Mouse (Mus musculus): ENCODE results near the gene Ercc8. TPM values are rescaled to one million over a fixed set of nuclear protein-coding genes. Genes with fewer than 3 reads are reported as not detected.

Gene Ercc8
- 19.6 and 20.2 TPM in 2 replicates for polyA plus RNA-seq (2012; rRNA removed)

DNA sequence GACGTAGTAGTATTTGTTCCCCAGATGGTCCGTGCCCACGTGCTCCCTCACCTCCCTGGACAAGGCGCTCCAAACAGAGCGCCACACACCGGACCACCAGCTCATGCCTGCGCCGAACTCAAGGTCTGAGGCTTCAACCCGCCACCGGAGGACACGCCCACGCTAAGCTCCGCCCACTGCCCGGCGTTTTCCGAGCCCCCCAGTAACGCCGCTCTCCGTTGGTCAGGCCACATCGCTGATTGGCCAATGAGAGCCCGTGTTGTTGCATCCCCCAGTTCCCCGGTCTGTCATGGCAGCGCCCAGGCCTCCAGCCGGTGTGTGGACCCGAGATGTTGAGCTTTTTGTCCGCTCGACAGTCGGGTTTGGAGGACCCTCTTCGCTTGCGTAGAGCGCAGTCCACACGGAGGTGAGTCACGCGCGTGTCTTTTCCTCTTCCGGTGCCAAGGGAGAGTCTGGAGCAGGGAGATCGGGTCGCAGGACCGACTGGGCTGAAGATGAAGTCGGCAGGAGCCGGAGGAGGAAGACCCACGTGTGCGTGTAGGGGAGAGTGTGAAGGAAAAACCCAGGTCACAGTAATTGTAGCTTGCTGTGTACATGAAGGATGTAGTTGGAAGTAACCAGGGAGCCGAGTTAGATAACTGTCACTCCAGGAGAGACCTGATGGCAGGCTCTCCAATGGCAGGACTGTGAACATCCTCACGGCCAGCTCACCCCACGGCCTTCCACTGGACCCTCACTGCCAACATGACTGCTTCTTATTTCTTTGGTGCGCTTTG is at the start of gene Ercc8, which contains the start of gene Ndufaf2:
Gene Ercc8 (plus strand): TSS at position 267 of the 776 bp plus-strand sequence.
Gene Ndufaf2 (minus strand): TSS at position 159 of the 776 bp plus-strand sequence.
- WGBS = under 1% methylated on average over 47 of the region's 47 CpGs
- TF ChIP-seq POLR2A (IDR thresholded peaks at IDR 0.05; ENCODE audit: borderline replicate concordance, insufficient read depth, low read length) (peak; percentile 58), CTCF (IDR thresholded peaks at IDR 0.05; ENCODE audit: borderline replicate concordance, insufficient read depth, low read depth, low read length) (no peak)
- peak; percentile 92 to 98 for DNase-seq
- H3K4me1 ChIP-seq (ENCODE audit: control insufficient read depth, insufficient read depth, low read length) = peaks cover 13% of the 10 kb centered on the region; the same call in 1 of the 2 replicates
- H3K27ac ChIP-seq (ENCODE audit: insufficient read depth, low read length) = no peak within 1 kb of the TSS
- H3K27me3 ChIP-seq (ENCODE audit: control insufficient read depth, insufficient read depth, low read length) = no peaks in the 10 kb centered on the region
- peak within 1 kb of the TSS; percentile 98 for H3K4me3 ChIP-seq (replicated peaks; ENCODE audit: insufficient read depth, low read depth, low read length)

GRCm38 (mm10) chr13:108110929-108111328 is 47.6 kb upstream of the Ercc8 start:
- WGBS = 66% methylated on average over 6 of the region's 6 CpGs

DNA sequence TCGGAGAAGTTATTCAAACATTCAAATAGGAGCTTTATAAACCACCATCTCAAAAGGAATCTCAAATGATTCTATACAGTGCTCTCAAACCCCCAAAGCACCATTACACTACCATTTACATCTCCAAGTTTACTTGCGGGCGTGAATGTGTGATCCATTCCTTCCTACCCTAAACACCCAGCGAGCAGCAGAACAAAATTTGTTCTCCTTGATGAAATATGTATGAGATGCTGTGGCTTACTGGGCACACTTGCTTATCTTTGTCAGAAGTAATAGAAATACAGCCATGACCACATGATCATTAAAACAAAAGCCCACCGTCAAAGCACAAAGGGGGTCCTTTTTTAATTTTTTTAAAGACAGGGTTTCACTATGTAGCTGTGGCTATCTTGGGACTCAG is 45.0 kb upstream of the Ercc8 start:
- TF ChIP-seq CTCF (IDR thresholded peaks at IDR 0.05; ENCODE audit: borderline replicate concordance, insufficient read depth, low read depth, low read length) (no peak), POLR2A (IDR thresholded peaks at IDR 0.05; ENCODE audit: borderline replicate concordance, insufficient read depth, low read length) (no peak)
- Histone ChIP-seq H3K27ac (ENCODE audit: insufficient read depth, low read length) (no peak overlapping the region), H3K27me3 (ENCODE audit: control insufficient read depth, insufficient read depth, low read length) (no peaks in the 10 kb centered on the region), H3K4me3 (replicated peaks; ENCODE audit: insufficient read depth, low read depth, low read length) (no peak overlapping the region), H3K4me1 (ENCODE audit: control insufficient read depth, insufficient read depth, low read length) (peaks cover 4% of the 10 kb centered on the region; the same call in 1 of the 2 replicates)
- no peak for DNase-seq
- 85% methylated on average over 5 of the region's 5 CpGs for WGBS

More at GRCm38 (mm10) chr13:108110929-108111328, 47.6 kb upstream of the Ercc8 start:
- H3K27me3 ChIP-seq (ENCODE audit: control insufficient read depth, insufficient read depth, low read length) = no peaks in the 10 kb centered on the region
- DNase-seq = no peak
- no peak overlapping the region for H3K4me3 ChIP-seq (replicated peaks; ENCODE audit: insufficient read depth, low read depth, low read length)
- H3K27ac ChIP-seq (ENCODE audit: insufficient read depth, low read length) = no peak overlapping the region
- H3K4me1 ChIP-seq (ENCODE audit: control insufficient read depth, insufficient read depth, low read length) = no peaks in the 10 kb centered on the region
- TF ChIP-seq CTCF (IDR thresholded peaks at IDR 0.05; ENCODE audit: borderline replicate concordance, insufficient read depth, low read depth, low read length) = no peak
- no peak for TF ChIP-seq POLR2A (IDR thresholded peaks at IDR 0.05; ENCODE audit: borderline replicate concordance, insufficient read depth, low read length)

DNA sequence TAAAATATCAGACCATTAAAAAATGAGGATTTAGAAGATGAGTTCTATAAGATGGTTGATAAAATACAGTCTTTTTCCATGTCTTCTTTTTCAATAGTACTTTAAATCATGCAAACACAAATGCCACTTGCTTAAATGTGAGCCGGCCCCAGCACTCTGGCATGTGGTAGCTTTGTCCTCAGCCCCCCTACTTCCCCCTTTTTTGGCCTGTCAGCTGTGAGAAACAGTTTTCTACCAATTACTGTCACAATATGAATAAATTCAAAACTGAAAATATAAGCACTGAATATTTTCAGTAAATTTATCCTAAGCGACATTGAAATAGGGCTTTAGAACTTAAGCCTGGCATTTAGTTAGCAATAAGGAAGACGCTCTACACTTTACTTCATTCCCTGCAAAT is 44.3 kb upstream of the Ercc8 start:
- WGBS = 91% methylated on average over 3 of the region's 3 CpGs
- Histone ChIP-seq H3K4me3 (replicated peaks; ENCODE audit: insufficient read depth, low read depth, low read length) (no peak overlapping the region), H3K4me1 (ENCODE audit: control insufficient read depth, insufficient read depth, low read length) (peaks cover 4% of the 10 kb centered on the region; the same call in 1 of the 2 replicates), H3K27me3 (ENCODE audit: control insufficient read depth, insufficient read depth, low read length) (no peaks in the 10 kb centered on the region), H3K27ac (ENCODE audit: insufficient read depth, low read length) (no peak overlapping the region)
- TF ChIP-seq POLR2A (IDR thresholded peaks at IDR 0.05; ENCODE audit: borderline replicate concordance, insufficient read depth, low read length) (no peak), CTCF (IDR thresholded peaks at IDR 0.05; ENCODE audit: borderline replicate concordance, insufficient read depth, low read depth, low read length) (no peak)
- DNase-seq = no peak

DNA sequence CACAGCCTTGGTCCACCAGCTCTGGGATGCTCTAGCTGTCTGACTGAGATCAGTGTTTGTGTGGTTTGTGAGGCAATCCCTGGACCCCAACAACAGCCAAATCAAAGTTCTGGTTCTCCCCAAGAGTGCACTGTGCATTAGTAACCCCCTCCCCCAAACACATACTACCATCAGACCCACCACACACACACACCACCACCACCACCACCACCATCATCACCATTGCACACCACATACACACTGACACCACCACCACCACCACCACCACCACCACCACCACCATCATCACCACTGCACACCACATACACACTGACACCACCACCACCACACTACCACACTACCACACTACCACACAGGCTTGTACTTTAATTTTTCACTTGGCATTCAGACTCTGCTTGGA is 40.9 kb upstream of the Ercc8 start:
- no peak overlapping the region for H3K27ac ChIP-seq (ENCODE audit: insufficient read depth, low read length)
- H3K27me3 ChIP-seq (ENCODE audit: control insufficient read depth, insufficient read depth, low read length) = no peaks in the 10 kb centered on the region
- peaks cover 4% of the 10 kb centered on the region; the same call in 1 of the 2 replicates for H3K4me1 ChIP-seq (ENCODE audit: control insufficient read depth, insufficient read depth, low read length)
- H3K4me3 ChIP-seq (replicated peaks; ENCODE audit: insufficient read depth, low read depth, low read length) = no peak overlapping the region
- TF ChIP-seq POLR2A (IDR thresholded peaks at IDR 0.05; ENCODE audit: borderline replicate concordance, insufficient read depth, low read length) = no peak
- no peak for TF ChIP-seq CTCF (IDR thresholded peaks at IDR 0.05; ENCODE audit: borderline replicate concordance, insufficient read depth, low read depth, low read length)
- no peak for DNase-seq

GRCm38 (mm10) chr13:108118188-108118587 is 40.3 kb upstream of the Ercc8 start:
- Histone ChIP-seq H3K4me3 (replicated peaks; ENCODE audit: insufficient read depth, low read depth, low read length) (no peak overlapping the region), H3K27ac (ENCODE audit: insufficient read depth, low read length) (no peak overlapping the region), H3K4me1 (ENCODE audit: control insufficient read depth, insufficient read depth, low read length) (peaks cover 4% of the 10 kb centered on the region; the same call in 1 of the 2 replicates), H3K27me3 (ENCODE audit: control insufficient read depth, insufficient read depth, low read length) (no peaks in the 10 kb centered on the region)
- 23% methylated on average over 1 of the region's 1 CpGs for WGBS
- DNase-seq = peak in 1 of 2 experiments; percentile 51
- TF ChIP-seq CTCF (IDR thresholded peaks at IDR 0.05; ENCODE audit: borderline replicate concordance, insufficient read depth, low read depth, low read length) (no peak), POLR2A (IDR thresholded peaks at IDR 0.05; ENCODE audit: borderline replicate concordance, insufficient read depth, low read length) (no peak)

DNA sequence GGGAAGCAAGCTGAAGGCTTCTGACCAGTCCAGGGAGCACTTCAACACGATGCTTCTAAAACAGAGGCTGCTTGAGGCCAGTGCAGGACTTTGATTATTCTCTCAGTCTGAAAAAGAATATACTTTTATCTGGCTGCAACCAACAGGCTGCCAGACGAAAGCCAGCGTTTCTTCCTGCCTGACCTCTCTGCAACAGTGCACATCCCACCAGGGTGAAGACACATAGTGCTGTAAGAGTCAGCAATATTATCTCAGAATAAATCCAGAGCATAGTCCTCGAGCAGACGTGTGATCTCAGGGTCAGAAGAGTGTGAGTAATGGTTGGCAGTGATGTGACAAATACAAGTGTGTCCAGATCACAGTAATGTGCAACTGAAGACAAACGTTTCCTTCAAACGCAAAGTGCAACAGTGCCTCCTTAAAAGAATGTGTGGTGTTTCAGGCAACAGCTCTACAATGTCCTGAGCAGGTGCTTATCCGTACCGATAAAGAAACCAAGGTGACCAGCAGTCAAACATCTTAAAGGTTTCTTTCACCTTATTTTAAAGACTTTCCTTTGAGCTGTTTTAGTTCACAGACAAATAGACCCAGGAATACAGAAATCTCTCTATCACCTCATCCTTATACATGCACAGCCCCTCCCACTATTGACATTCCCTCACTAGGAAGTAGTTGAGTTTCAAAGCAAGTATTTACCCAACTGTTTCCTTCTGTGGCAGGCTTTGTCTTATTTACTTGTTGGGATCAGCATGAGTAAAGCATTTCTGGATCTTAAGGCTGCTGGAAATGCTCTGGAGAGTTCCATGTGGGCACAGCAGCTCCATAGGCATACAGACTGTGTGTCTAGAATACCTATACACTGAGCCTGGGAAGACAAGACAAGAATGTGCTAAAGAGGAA is 38.9 kb upstream of the Ercc8 start:
- 80% methylated on average over 9 of the region's 9 CpGs for WGBS
- Histone ChIP-seq H3K27me3 (ENCODE audit: control insufficient read depth, insufficient read depth, low read length) (no peaks in the 10 kb centered on the region), H3K27ac (ENCODE audit: insufficient read depth, low read length) (no peak overlapping the region), H3K4me3 (replicated peaks; ENCODE audit: insufficient read depth, low read depth, low read length) (no peak overlapping the region), H3K4me1 (ENCODE audit: control insufficient read depth, insufficient read depth, low read length) (peaks cover 4% of the 10 kb centered on the region; the same call in 1 of the 2 replicates)
- no peak for TF ChIP-seq POLR2A (IDR thresholded peaks at IDR 0.05; ENCODE audit: borderline replicate concordance, insufficient read depth, low read length)
- no peak for TF ChIP-seq CTCF (IDR thresholded peaks at IDR 0.05; ENCODE audit: borderline replicate concordance, insufficient read depth, low read depth, low read length)
- no peak for DNase-seq
